Mouse (Mus musculus) adipocyte (in vitro differentiated cells): ENCODE data around the gene Capn8.
"Not testable (repeated sequence)": the region's sequence is repeated elsewhere in the genome, so short reads cannot be mapped to it uniquely, and the experiment has no call there.

Source experiments
- DNase-seq: peaks from one replicate; pipeline ENCODE4 v3.0.0-alpha.2; 2016; ENCODE audit warnings: low spot score

Gene Capn8

DNA sequence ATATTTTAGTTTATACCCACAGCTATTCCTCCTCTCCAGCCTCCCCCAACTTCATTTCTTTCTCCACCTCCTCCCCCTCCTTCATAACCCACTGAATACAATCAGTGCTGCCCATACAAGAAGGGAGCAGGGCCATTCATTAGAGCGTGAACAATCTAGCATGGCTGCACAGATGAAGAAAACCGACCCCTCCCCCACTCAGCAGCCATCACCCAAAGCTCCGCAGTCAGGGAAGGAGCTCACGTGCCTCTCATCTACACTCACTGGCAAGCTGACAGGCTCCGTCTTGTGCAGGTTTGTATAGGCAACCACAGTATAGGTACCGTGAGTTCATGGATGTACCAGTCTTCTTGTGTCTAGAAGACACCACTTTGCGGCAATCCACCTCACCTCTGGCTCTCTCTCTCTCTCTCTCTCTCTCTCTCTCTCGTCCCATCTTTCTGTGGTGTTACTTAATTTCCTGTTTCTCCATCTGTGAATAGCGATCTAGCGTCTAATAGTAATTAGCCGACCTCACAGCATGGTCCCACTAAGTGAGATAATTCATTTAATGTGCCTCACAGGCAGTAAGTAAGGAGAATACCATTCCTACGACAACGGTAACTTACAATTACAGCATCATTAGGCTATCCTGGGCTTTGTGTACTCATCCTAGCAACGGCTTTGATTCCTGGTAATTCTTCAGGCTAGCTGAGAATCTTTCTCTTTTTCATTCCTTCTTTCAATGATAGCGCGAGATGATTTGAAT, 53.6 kb downstream of the Capn8 start:
- no peak for DNase-seq

DNA sequence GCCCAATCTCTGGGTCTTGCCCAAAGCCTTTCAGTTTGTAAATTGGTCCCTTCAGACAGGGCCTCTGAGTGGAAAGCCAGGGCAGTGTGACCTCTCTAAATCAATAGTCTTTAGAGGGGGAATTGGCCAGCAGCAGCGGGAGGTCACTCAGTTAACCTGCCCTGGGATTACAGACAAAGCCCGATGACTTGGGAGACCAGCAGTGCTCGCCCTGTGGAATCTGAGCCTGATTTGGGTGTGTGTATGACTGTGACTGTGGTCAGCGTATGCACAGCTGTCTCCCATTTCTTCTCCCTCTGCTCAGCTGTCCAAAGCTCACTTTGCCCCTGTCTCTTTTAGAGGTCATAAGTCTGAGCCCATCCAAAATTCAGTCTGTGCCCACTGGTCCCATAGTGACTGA, 55.7 kb downstream of the Capn8 start:
- no peak for DNase-seq

- DNase-seq: no peak
Observed at GRCm38 (mm10) chr1:182621256-182621655, 56.4 kb downstream of the Capn8 start.

- no peak for DNase-seq
Observed at GRCm38 (mm10) chr1:182626197-182626596, 61.4 kb downstream of the Capn8 start.

DNA sequence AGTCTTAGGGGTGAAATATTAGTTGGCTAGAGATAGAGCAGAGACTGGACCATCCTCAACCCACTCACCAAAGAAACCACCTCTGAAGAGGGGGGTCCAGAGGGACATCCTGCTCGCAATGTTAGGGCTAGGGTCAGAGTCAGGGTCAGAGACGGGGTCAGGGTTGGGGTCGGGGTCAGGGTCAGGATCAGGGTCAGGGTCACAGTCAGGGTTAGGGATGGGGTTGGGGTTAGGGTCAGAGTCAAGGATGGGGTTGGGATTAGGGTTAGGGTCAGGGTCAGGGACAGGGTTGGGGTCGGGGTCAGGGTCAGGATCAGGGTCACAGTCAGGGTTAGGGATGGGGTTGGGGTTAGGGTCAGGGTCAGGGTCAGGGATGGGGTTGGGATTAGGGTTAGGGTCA, 64.4 kb downstream of the Capn8 start:
- no peak for DNase-seq

GRCm38 (mm10) chr1:182633712-182634294, 69.0 kb downstream of the Capn8 start:
- no peak for DNase-seq

DNA sequence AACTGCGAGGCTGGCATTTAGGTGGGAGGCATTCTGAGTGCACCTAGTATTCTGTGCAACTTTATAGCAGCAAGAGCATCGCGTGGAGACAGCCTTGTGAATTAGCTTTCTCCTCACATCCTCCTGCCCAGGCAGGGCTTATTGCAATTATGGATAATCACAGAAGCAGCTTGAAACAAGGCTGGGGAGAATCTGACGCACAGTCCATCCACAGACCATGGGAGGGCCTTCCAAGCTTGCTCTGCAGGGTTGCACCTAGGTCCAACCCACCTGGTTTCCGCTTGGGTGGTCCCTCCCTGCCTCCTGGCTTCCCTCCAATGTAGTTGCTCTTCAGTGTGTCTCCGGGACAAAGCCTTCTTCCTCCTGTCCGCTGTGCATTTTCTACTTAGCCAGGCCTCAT, 74.2 kb downstream of the Capn8 start:
- no peak for DNase-seq

DNA sequence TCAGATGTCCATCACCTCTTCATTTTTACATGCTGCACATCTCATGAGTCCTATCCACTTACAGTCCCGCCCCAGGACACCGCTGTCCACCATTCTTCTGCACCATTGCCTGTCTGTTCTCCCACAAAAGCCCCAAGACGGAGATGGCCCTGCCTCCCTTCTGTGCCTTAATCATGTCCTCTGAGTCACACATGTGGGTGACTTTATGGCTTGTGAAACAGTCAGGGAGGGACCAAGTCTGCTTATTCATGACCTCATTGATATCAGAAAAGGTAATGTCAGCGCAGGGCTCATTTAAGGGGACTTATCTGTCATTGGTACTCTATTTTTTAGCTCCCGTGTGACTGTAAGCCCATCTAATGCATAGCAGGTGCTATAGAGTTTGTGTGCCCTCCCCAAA, 74.6 kb downstream of the Capn8 start:
- no peak for DNase-seq

- DNase-seq: no peak
Observed at GRCm38 (mm10) chr1:182640094-182640493, 75.3 kb downstream of the Capn8 start.

DNA sequence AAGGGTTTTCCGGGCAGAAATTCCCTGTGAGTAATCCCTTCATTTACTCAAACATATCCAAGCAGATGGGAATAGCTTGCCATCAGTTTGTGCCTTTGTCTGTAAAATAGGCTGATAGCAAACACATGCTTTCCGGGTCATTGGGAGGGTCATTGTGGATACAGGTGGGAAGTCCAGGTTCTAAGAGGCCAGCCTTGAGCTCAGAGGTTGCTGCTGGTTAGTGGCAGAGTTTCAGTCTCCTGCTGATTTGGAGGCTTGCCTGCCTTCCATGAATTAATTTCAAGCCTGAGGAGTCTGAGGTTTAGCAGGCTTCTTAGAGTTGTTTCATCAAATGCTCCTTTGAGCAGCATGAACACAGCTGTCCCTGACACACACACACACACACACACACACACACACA, 78.0 kb downstream of the Capn8 start:
- no peak for DNase-seq

GRCm38 (mm10) chr1:182644418-182644817, 79.6 kb downstream of the Capn8 start:
- DNase-seq: not testable (repeated sequence)

GRCm38 (mm10) chr1:182645211-182645668, 80.4 kb downstream of the Capn8 start:
- DNase-seq: no peak

- no peak for DNase-seq
Observed at GRCm38 (mm10) chr1:182646796-182647195, 82.0 kb downstream of the Capn8 start.

DNA sequence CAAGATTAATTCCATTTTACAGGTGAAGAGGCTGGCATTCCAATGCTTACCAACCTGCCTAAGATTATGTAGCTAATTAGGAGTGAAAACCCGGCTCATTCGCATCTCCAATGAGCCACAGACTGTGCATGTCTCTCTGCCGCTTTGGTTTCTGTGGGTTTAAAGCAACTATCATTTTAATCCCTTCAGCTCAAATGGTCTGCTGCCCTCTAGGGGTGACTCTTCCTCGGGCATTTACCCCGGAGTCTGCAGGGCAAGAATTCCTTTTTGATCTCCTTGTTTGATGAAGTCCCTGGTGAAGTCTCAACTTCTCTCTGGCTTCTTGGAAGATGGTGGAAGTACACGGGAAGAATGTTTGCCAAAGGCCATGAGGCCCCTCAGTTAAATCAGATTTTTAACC, 93.0 kb downstream of the Capn8 start:
- DNase-seq: peak; percentile 63

- DNase-seq: no peak
Observed at GRCm38 (mm10) chr1:182660365-182660764, 95.6 kb downstream of the Capn8 start.

- peak; percentile 59 for DNase-seq
Observed at GRCm38 (mm10) chr1:182663671-182664070, 98.9 kb downstream of the Capn8 start.

- DNase-seq: no peak
Observed at GRCm38 (mm10) chr1:182664841-182665240, 100.0 kb downstream of the Capn8 start.

DNA sequence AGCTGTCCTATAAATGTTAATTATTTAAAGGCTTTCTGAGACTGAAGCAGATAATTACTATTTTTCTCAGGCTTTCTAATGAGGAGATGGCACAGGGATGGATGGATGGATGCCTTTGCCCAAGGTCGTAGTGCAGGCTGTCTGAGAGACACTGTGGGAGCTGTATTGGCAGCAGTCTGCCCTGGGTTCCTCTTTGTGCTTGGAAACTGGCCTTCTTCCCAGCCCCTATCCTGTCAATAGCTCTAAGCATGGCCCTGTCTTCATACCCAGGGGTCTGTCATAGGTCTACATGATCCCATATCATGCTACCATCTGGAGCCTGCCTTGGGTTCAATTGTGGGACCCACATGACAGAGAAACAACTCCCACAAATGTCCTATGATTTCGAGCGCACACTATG, 102.5 kb downstream of the Capn8 start:
- DNase-seq: no peak

- no peak for DNase-seq
Observed at GRCm38 (mm10) chr1:182669741-182670140, 104.9 kb downstream of the Capn8 start.

GRCm38 (mm10) chr1:182670563-182671342, 105.9 kb downstream of the Capn8 start:
- DNase-seq: peak; percentile 34

DNA sequence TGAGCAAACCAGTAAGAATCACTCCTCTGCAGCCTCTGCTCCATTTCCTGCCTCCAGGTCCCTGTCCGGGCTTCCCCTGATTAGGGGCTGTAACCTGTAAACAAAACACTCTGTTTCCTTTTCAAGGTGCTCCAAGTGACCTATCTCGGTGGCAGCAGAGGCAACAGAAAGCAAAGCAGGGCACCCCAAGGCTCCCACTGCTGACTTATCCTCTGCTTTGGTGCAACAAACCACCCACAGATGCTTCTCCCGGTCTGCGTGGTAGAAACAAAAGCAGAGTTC, 106.5 kb downstream of the Capn8 start:
- DNase-seq: no peak

DNA sequence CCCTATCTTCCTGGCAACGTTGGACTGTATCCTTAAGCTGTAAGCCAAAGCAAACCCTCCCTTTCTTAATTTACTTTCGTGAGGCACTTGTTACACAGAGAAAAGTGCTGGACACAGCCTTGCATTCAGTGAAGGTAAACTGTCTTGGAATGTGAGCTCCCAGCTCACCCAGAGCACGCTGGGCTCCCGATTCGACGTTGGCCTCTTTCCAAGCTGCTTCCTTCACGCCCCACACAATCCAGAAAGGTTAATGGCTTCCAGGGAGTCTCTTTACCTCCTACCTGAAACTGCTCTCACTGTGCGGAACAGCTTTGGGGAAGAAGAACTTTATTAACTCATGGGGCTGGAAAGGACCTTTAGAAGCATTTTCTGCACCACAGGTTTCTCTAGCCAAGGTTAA, 110.5 kb downstream of the Capn8 start:
- no peak for DNase-seq

- no peak for DNase-seq
Observed at GRCm38 (mm10) chr1:182678151-182678550, 113.3 kb downstream of the Capn8 start.
